Mouse (Mus musculus): ENCODE data around the gene Ipmk. TPM values are rescaled to one million over a fixed set of nuclear protein-coding genes. Genes with fewer than 3 reads are reported as not detected.

The Ipmk gene
- polyA plus RNA-seq, 1 experiment from 2014 or later: 8.4 TPM

DNA sequence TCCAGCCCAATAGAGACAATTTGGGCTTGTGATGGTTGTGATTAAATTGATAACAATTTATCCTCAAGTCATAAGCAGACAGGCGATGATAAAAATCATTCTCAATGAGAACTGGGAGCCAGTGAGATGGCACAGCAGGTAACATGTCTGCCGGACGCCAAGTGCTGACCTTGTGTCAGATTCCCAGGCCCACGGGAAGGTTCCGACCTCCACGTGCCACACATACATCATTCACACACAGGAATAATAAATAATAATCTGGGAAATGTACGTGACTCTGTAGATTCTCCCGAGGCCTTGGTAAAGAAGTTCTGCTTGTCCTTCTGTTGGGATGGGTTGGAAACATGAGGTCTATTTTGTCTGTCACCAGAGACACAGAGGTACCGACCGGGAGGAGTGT lies 20.2 kb upstream of the Ipmk start:
- Histone ChIP-seq H3K9ac (no peak overlapping the region), H3K9me3 (no peaks in the 10 kb centered on the region)
- ATAC-seq (ENCODE audit: insufficient number of reproducible peaks, low FRiP score, low TSS enrichment, low read depth): no peak

DNA sequence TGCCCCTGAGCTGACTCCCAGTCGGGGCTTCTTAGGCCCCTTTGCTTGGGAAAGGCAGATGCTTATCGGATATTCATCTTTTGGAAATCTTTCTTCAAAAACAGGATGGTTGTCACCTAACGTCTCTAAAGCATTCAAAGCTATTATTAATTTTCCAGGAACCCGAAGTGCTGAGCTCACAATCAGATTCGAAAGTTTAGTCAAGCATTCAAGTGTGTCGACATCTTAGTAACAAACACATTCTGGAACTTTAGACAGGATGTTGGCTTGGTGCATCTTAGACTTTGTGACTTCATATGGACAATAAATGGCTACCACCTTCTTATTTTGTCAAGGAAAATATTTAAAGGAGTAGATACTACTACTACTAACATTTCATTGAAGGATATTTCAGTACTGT lies 19.2 kb upstream of the Ipmk start:
- Histone ChIP-seq H3K4me3 (no peak overlapping the region), H3K4me1 (no peaks in the 10 kb centered on the region), H3K4me2 (no peak overlapping the region), H3K36me3 (peaks cover 27% of the 10 kb centered on the region), H3K27ac (no peak overlapping the region), H3K27me3 (no peaks in the 10 kb centered on the region), H3K9ac (no peak overlapping the region), H3K9me3 (no peaks in the 10 kb centered on the region)
- no peak for ATAC-seq (ENCODE audit: insufficient number of reproducible peaks, low FRiP score, low TSS enrichment, low read depth)
- WGBS: 90% methylated on average over 6 of the region's 6 CpGs

More for the DNA sequence above, 20.2 kb upstream of the Ipmk start:
- Histone ChIP-seq H3K27me3 (no peaks in the 10 kb centered on the region), H3K4me2 (no peak overlapping the region), H3K36me3 (peaks cover 24% of the 10 kb centered on the region), H3K4me3 (no peak overlapping the region), H3K27ac (no peak overlapping the region), H3K4me1 (no peaks in the 10 kb centered on the region)
- 80% methylated on average over 10 of the region's 10 CpGs for WGBS

DNA sequence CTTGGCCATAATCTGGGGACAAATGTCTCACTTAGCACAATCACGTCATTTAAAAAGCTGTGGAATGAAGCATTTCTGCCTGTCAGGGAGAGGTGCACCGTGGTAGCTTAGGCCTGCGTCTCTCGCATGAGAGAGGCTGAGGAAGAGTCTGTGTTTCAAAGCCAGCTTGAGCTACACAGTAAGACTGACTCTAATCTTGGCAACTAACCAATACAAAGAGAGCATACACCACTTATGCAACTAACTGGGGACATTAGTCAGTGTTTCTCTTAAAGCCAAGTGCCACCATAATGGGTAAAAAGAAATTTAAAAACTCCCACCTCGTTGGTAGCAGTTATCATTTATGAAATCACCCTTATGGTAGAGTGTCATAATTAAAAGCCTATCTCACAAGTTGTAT lies 18.7 kb upstream of the Ipmk start:
- peaks cover 32% of the 10 kb centered on the region for H3K36me3 ChIP-seq
- H3K27ac ChIP-seq: no peak overlapping the region
- H3K9ac ChIP-seq: no peak overlapping the region
- H3K4me3 ChIP-seq: no peak overlapping the region
- H3K4me2 ChIP-seq: no peak overlapping the region
- WGBS: 85% methylated on average over 5 of the region's 5 CpGs
- H3K27me3 ChIP-seq: no peaks in the 10 kb centered on the region
- H3K9me3 ChIP-seq: no peaks in the 10 kb centered on the region
- no peaks in the 10 kb centered on the region for H3K4me1 ChIP-seq
- no peak for ATAC-seq (ENCODE audit: insufficient number of reproducible peaks, low FRiP score, low TSS enrichment, low read depth)

DNA sequence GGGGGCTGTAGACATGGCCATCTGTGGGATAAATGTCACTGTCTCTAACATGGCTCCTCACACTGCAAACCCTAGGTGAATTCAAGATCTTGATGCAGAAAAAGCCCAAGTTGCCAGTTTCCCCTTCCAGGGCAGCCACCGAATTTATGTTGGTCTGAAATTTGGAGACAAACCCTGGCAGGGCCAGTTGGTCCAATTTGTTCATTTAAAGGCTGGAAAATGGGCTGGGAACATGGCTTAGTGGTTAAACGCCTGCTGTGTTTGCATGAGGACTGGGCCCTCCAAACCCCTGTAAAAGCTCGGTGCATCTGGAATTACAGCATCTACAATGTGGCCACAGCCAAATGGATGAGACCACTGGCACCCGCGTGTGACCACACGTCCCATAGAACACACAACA lies 18.3 kb upstream of the Ipmk start:
- WGBS: 80% methylated on average over 6 of the region's 6 CpGs
- ATAC-seq (ENCODE audit: insufficient number of reproducible peaks, low FRiP score, low TSS enrichment, low read depth): no peak
- no peak overlapping the region for H3K4me2 ChIP-seq

DNA sequence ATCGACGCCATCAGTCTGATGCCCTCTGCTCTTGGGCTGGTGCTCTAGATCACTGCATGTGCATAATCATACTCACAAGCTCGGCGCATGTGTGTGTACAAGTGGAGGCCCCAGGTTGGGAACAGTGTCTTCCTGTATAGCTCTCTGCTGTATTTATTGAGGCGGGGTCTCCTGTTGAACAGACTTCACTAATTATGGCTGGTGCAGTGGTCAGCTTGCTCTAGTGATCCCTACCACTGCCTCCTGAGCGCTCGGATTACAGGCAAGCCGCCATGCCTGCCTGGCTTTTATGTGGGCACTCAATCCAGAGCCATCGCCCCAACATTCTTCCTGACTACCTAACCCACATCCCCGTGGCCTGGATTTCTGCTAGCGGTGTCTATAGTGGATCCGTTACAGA lies 17.5 kb upstream of the Ipmk start:
- H3K9me3 ChIP-seq: no peaks in the 10 kb centered on the region
- H3K4me1 ChIP-seq: no peaks in the 10 kb centered on the region
- H3K4me3 ChIP-seq: no peak overlapping the region
- 92% methylated on average over 12 of the region's 12 CpGs for WGBS
- H3K27me3 ChIP-seq: no peaks in the 10 kb centered on the region
- H3K9ac ChIP-seq: no peak overlapping the region
- no peak for ATAC-seq (ENCODE audit: insufficient number of reproducible peaks, low FRiP score, low TSS enrichment, low read depth)
- no peak overlapping the region for H3K27ac ChIP-seq
- H3K36me3 ChIP-seq: peaks cover 42% of the 10 kb centered on the region
- no peak overlapping the region for H3K4me2 ChIP-seq

More for the DNA sequence above, 18.3 kb upstream of the Ipmk start:
- no peak overlapping the region for H3K27ac ChIP-seq
- no peaks in the 10 kb centered on the region for H3K27me3 ChIP-seq
- no peaks in the 10 kb centered on the region for H3K9me3 ChIP-seq
- H3K4me3 ChIP-seq: no peak overlapping the region
- no peak overlapping the region for H3K9ac ChIP-seq
- H3K36me3 ChIP-seq: peaks cover 36% of the 10 kb centered on the region
- no peaks in the 10 kb centered on the region for H3K4me1 ChIP-seq

DNA sequence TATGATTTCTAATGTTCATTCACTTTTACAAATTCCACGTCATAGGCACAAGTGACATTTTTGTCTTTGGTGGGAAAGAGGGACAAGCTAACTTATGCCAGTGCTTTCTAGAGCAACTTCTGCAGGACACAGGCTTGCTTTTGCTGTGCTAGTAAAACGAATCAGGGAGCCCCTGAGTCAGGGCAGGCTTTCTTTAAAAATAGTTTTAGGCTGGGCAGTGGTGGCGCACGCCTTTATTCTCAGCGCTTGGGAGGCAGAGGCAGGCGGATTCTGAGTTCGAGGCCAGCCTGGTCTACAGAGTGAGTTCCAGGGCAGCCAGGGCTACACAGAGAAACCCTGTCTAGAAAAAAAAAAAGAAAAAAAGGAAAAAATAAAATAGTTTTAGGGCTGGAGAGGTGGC lies 15.7 kb upstream of the Ipmk start:
- H3K9me3 ChIP-seq: no peaks in the 10 kb centered on the region
- H3K4me1 ChIP-seq: no peaks in the 10 kb centered on the region
- no peak for ATAC-seq (ENCODE audit: insufficient number of reproducible peaks, low FRiP score, low TSS enrichment, low read depth)
- no peak overlapping the region for H3K4me3 ChIP-seq
- H3K27ac ChIP-seq: no peak overlapping the region
- no peaks in the 10 kb centered on the region for H3K27me3 ChIP-seq
- no peak overlapping the region for H3K4me2 ChIP-seq
- WGBS: 93% methylated on average over 7 of the region's 7 CpGs
- peaks cover 53% of the 10 kb centered on the region for H3K36me3 ChIP-seq
- no peak overlapping the region for H3K9ac ChIP-seq

DNA sequence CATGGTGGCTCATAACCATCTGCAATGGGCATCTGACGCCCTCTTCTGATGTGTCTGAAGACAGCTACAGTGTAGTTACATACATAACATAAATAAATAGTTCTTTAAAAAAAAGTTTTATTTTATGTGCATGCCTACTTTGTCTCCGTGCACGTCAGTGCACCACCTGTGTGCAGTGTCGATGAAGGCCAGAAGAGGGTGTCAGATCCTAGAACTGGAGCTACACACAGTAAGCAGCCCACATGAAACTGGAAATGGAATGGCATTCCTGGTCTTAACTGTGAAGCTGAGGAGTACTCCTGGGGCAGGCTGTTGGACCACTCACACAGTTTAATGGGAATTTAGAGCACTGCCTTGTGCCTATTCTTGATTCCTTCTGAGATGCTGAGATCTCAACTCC lies 15.2 kb upstream of the Ipmk start:
- H3K9ac ChIP-seq: no peak overlapping the region
- no peaks in the 10 kb centered on the region for H3K4me1 ChIP-seq
- H3K27me3 ChIP-seq: no peaks in the 10 kb centered on the region
- no peak overlapping the region for H3K4me3 ChIP-seq
- ATAC-seq (ENCODE audit: insufficient number of reproducible peaks, low FRiP score, low TSS enrichment, low read depth): no peak
- H3K9me3 ChIP-seq: no peaks in the 10 kb centered on the region
- 87% methylated on average over 4 of the region's 4 CpGs for WGBS
- no peak overlapping the region for H3K27ac ChIP-seq
- H3K4me2 ChIP-seq: no peak overlapping the region
- peaks cover 53% of the 10 kb centered on the region for H3K36me3 ChIP-seq

DNA sequence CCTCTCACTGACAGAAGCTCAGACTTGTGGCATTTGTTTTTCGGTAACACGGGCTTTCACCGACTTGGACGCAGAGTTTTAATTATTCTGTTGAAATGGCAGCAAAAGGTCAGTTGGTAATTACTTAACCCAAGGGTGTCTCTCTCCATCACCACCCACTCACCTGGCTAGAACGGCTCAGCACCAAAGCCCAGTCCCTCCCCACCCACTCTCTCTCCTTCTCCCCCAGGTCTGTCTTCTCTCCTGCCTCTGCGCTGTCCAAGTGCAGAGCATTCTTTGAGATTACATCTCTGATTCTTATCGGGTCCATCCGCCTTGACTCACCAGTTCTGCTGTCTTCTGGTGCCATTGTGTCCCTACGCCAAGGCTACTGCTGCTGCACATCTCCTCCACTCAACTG lies 14.7 kb upstream of the Ipmk start:
- H3K4me2 ChIP-seq: no peak overlapping the region
- ATAC-seq (ENCODE audit: insufficient number of reproducible peaks, low FRiP score, low TSS enrichment, low read depth): no peak
- no peak overlapping the region for H3K4me3 ChIP-seq
- H3K9me3 ChIP-seq: no peaks in the 10 kb centered on the region
- 92% methylated on average over 9 of the region's 9 CpGs for WGBS
- H3K27ac ChIP-seq: no peak overlapping the region
- H3K4me1 ChIP-seq: no peaks in the 10 kb centered on the region
- no peak overlapping the region for H3K9ac ChIP-seq
- H3K36me3 ChIP-seq: peaks cover 53% of the 10 kb centered on the region
- no peaks in the 10 kb centered on the region for H3K27me3 ChIP-seq

DNA sequence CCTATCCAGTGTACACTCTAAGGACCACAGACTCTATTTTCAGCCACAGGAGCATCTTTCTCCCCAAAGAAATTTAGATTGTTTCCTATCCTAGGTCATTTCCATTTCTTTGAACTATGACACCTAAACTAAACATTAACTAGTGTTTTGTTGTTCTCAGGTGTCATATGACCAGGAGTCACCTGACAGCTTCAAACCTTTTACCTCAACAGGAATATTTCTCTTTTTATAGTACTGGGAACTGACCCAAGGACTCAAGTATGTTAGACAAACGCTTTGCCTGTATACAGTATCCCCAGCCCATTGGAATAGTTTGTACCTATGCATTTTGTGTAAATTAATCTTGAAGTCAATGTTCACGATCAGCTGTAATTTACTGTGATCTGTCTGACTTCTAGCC lies 9.8 kb upstream of the Ipmk start:
- Histone ChIP-seq H3K4me2 (no peak overlapping the region), H3K9me3 (no peaks in the 10 kb centered on the region), H3K27me3 (no peaks in the 10 kb centered on the region), H3K9ac (no peak overlapping the region), H3K27ac (no peak overlapping the region), H3K4me1 (peaks cover 11% of the 10 kb centered on the region; the same call in 1 of the 2 replicates), H3K4me3 (no peak overlapping the region), H3K36me3 (peaks cover 30% of the 10 kb centered on the region)
- WGBS: 47% methylated on average over 2 of the region's 2 CpGs
- no peak for ATAC-seq (ENCODE audit: insufficient number of reproducible peaks, low FRiP score, low TSS enrichment, low read depth)

DNA sequence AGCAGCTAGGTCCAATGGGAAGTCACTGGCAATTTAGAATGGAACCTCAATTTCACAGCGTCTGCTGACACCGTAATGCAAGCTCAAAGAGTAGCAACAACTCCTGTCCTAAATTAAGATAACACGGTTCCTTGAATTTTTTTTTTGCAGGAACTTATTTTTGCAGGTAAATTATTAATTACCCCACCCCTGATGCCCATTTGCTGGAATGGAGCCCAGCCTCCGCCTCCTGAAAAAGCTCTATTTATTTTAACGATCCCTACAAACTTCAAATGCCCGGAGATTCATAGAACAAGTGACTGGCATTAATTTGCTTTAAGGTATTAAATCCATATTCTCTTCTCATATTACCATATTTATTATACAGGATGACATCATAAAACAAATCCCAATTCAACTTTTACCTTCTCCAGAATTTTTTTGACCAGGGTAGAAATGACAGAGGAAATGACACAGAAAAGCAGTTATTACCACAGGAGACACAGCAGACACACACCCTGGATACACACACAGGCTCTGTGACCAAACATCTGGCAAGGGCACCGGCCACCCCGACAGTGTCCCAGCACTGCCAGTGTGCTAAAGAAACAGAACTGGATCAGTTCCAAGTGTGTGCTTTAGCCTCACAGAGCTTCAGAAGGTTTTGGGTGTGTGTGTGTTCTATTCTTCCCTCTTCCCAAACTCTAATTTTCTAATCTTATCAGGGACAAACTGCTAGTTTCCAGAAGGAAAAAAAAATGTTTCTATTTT lies 9.2 kb upstream of the Ipmk start:
- H3K36me3 ChIP-seq: peaks cover 26% of the 10 kb centered on the region
- H3K9ac ChIP-seq: no peak overlapping the region
- H3K27ac ChIP-seq: no peak overlapping the region
- peaks cover 11% of the 10 kb centered on the region; the same call in 1 of the 2 replicates for H3K4me1 ChIP-seq
- H3K4me3 ChIP-seq: no peak overlapping the region
- no peak for ATAC-seq (ENCODE audit: insufficient number of reproducible peaks, low FRiP score, low TSS enrichment, low read depth)
- no peak overlapping the region for H3K4me2 ChIP-seq
- H3K27me3 ChIP-seq: no peaks in the 10 kb centered on the region
- 43% methylated on average over 8 of the region's 8 CpGs for WGBS
- H3K9me3 ChIP-seq: no peaks in the 10 kb centered on the region

DNA sequence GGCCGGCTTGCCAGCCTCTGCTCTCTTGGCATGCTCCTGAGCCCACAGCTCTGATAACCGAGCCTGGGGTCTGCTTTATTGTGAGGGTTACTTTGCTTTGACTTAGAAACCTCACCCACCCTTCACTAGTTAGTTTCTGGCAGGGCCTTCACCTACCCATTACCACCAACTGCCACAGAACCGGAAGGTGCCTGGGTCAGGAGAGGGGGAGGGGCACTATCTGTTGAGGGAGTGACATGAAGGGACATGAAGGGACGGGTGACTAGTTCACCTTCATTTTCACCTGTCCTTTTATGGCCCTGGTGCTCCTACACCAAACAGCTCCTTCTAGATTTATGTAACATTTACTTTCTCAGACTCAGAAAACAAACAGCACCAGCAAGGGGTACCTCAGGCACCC lies 8.1 kb upstream of the Ipmk start:
- Histone ChIP-seq H3K27me3 (no peaks in the 10 kb centered on the region), H3K36me3 (peaks cover 16% of the 10 kb centered on the region; the same call in 1 of the 2 replicates), H3K4me1 (peaks cover 18% of the 10 kb centered on the region; the same call in 1 of the 2 replicates), H3K9ac (no peak overlapping the region), H3K4me3 (no peak overlapping the region), H3K4me2 (no peak overlapping the region), H3K27ac (no peak overlapping the region), H3K9me3 (no peaks in the 10 kb centered on the region)
- no peak for ATAC-seq (ENCODE audit: insufficient number of reproducible peaks, low FRiP score, low TSS enrichment, low read depth)
- WGBS: 51% methylated on average over 4 of the region's 4 CpGs

DNA sequence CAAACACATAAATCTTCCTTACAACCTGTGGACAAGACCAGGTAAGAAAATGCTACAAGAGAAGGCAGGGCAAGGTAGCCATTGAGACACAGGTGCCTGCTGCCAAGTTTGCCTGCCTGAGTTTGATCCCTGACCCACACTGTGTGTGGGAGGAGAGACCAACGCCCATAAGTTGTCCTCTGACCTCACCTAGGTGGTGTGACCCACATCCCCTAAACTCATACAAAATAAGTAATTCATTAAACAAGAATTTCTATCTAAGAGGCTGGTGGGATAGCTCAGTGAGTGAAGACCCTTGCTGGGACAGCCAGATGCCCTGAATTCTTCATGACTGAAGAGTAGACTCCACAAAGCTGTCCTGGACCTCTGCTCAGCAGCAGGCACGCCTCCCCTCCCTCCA lies 7.4 kb upstream of the Ipmk start:
- Histone ChIP-seq H3K4me2 (no peak overlapping the region), H3K9ac (no peak overlapping the region), H3K4me1 (peaks cover 22% of the 10 kb centered on the region), H3K36me3 (peaks cover 11% of the 10 kb centered on the region; the same call in 1 of the 2 replicates), H3K27ac (no peak overlapping the region), H3K27me3 (no peaks in the 10 kb centered on the region), H3K9me3 (no peaks in the 10 kb centered on the region), H3K4me3 (no peak overlapping the region)
- ATAC-seq (ENCODE audit: insufficient number of reproducible peaks, low FRiP score, low TSS enrichment, low read depth): no peak
- WGBS: 77% methylated on average over 2 of the region's 2 CpGs

DNA sequence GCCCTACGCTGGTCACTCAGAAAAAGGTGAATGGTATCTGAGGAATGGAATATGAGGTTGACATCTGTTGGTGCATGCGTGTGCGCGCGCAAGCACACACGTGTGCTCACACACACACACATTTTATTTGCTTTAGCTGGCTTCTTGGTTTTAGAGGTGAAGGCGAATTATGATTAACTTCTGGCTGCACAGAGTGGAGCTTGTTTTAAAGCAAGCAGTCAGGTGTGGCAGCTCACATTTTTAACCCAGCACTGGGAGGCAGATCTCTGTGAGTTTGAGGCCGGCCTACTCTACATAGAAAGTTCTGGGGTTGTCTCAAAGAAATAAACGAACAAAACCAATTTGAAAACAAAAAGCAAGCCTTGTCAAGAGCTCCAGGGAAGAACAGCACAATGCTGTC lies 6.3 kb upstream of the Ipmk start:
- Histone ChIP-seq H3K4me2 (no peak overlapping the region), H3K36me3 (0 out of 2 replicates have a peak, but pooled peaks cover 2% of the 10 kb centered on the region), H3K4me3 (no peak overlapping the region), H3K9ac (no peak overlapping the region), H3K4me1 (peaks cover 24% of the 10 kb centered on the region), H3K9me3 (no peaks in the 10 kb centered on the region), H3K27me3 (no peaks in the 10 kb centered on the region), H3K27ac (no peak overlapping the region)
- 94% methylated on average over 9 of the region's 9 CpGs for WGBS
- no peak for ATAC-seq (ENCODE audit: insufficient number of reproducible peaks, low FRiP score, low TSS enrichment, low read depth)

Data from limb, embryonic 15.5 days (tissue).